Mouse (Mus musculus) brain, embryonic 14.5 days (tissue): Measurements from ENCODE around the gene Cab39.

Experiments used
- CTCF ChIP-seq: fragments of 200-500 bp; IDR thresholded peaks from 2 replicates; pipeline ENCODE4 v1.5.1; 2012; ENCODE audit warnings: inconsistent platforms, mild to moderate bottlenecking, moderate library complexity, borderline replicate concordance; ENCODE audit not compliant: insufficient read depth, insufficient read length; ENCODE audit errors: extremely low read depth
- POLR2A ChIP-seq: fragments of 200-500 bp; IDR thresholded peaks from 2 replicates; pipeline ENCODE4 v1.6.1; 2012; ENCODE audit warnings: mild to moderate bottlenecking, inconsistent platforms, borderline replicate concordance; ENCODE audit not compliant: poor library complexity, insufficient read depth, insufficient read length, severe bottlenecking; ENCODE audit errors: extremely low read depth

GRCm38 (mm10) chr1:85804551-85804950 lies 11.3 kb downstream of the Cab39 start:
- no peak for TF ChIP-seq CTCF
- TF ChIP-seq POLR2A: no peak
